Mouse (Mus musculus): ENCODE results near the gene Fancc.

DNA sequence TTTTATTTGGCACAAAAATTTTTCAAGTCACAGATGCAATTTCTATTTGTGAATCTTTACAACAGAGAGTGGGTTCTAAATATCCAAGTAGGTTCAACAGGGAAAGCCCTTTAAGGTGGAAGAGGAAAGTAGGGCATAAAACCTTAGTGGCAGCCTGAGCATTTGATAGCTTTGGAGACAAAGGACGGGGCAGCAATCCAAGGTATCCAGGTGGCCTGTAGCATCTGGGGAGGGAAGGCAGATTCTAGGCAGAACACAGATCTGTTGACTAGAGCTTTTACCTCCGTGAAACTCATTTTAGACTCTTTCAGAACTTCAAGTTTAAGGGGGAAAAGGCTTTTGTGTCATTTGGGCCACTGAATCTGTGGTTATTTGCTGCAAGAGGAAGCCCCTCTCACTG, 111.8 kb downstream of the Fancc start:
- no peak for TF ChIP-seq CTCF (IDR thresholded peaks at IDR 0.05; ENCODE audit: low read depth)
- TF ChIP-seq EP300 (optimal IDR thresholded peaks at IDR 0.05): no peak

Measured in stomach, postnatal 0 days (tissue).